Mouse (Mus musculus) bone marrow macrophage, adult 2 months (primary cell): ENCODE results near the gene Bean1. TPM values are rescaled to one million over a fixed set of nuclear protein-coding genes. Genes with fewer than 3 reads are reported as not detected.
"Not testable (repeated sequence)": the region's sequence is repeated elsewhere in the genome, so short reads cannot be mapped to it uniquely, and the experiment has no call there.

ENCODE experiments used
- H3K27ac ChIP-seq: 2 replicates; pipeline ENCODE4 v1.5.1; 2012; ENCODE audit warnings: low read depth, low read length; ENCODE audit not compliant: insufficient read depth
- H3K4me1 ChIP-seq: 2 replicates; pipeline ENCODE4 v1.6.1; 2012; ENCODE audit warnings: low read length; ENCODE audit not compliant: control insufficient read depth, insufficient read depth
- H3K4me3 ChIP-seq: 2 replicates; pipeline ENCODE4 v1.5.1; 2012; ENCODE audit warnings: mild to moderate bottlenecking, low read length, moderate library complexity; ENCODE audit not compliant: insufficient read depth
- CTCF ChIP-seq: IDR thresholded peaks from 2 replicates; pipeline ENCODE4 v1.5.1; 2012; ENCODE audit warnings: low read depth, mild to moderate bottlenecking, low read length, moderate library complexity
- POLR2A ChIP-seq: IDR thresholded peaks from 2 replicates; pipeline ENCODE4 v1.6.1; 2012; ENCODE audit warnings: mild to moderate bottlenecking, low read depth, low read length, borderline replicate concordance
- polyA plus RNA-seq: library from polyadenylated mRNA; stranded (reverse); fragments of >200 nt; gene quantifications from 2 replicates; pipeline ENCODE4 v1.2.4, GENCODE M21; 2012; ENCODE audit not compliant: missing spikeins, insufficient read depth, insufficient read length

Gene Bean1
- polyA plus RNA-seq, 1 experiment, result not detected

GRCm38 (mm10) chr8:104250439-104251367, 80.5 kb downstream of the Bean1 start, which contains the start of gene Cklf:
Gene Cklf (plus strand): TSS chr8:104250861.
- peaks cover 31% of the 10 kb centered on the region for H3K4me1 ChIP-seq
- H3K4me3 ChIP-seq, result peak within 1 kb of the TSS; percentile 95
- TF ChIP-seq POLR2A (no peak; the same call in 1 of the 2 replicates), CTCF (no peak)
- peak within 1 kb of the TSS; percentile 81 for H3K27ac ChIP-seq

GRCm38 (mm10) chr8:104251461-104251860, 81.2 kb downstream of the Bean1 start:
- TF ChIP-seq POLR2A (no peak), CTCF (no peak)
- H3K4me1 ChIP-seq, result peaks cover 29% of the 10 kb centered on the region
- H3K4me3 ChIP-seq, result peak overlapping the region; percentile 95
- 0 out of 2 replicates have a peak overlapping the region, but pooled peaks have one; percentile 18 for H3K27ac ChIP-seq

GRCm38 (mm10) chr8:104253016-104253415, 82.8 kb downstream of the Bean1 start:
- no peak overlapping the region for H3K27ac ChIP-seq
- TF ChIP-seq POLR2A, result no peak
- peak; percentile 24; the same call in 1 of the 2 replicates for TF ChIP-seq CTCF
- H3K4me3 ChIP-seq, result no peak overlapping the region
- H3K4me1 ChIP-seq, result peaks cover 23% of the 10 kb centered on the region

- not testable (repeated sequence) for H3K4me1 ChIP-seq, H3K27ac ChIP-seq, H3K4me3 ChIP-seq
Measured at GRCm38 (mm10) chr8:104261802-104262201, 91.6 kb downstream of the Bean1 start.

- H3K27ac ChIP-seq, H3K4me3 ChIP-seq, H3K4me1 ChIP-seq: not testable (repeated sequence)
Measured at GRCm38 (mm10) chr8:104264271-104264935, 94.2 kb downstream of the Bean1 start.

- Histone ChIP-seq H3K4me1 (no peaks in the 10 kb centered on the region), H3K27ac (no peak overlapping the region), H3K4me3 (no peak overlapping the region)
- TF ChIP-seq CTCF (no peak), POLR2A (no peak)
Measured at GRCm38 (mm10) chr8:104268368-104268767, 98.1 kb downstream of the Bean1 start.

Other genes starting within 250 kb of the Bean1 start
- 0.19 TPM in 1 of 2 replicates, not detected in the other for gene Cdh5, start 68.8 kb upstream of the Bean1 start, polyA plus RNA-seq
- gene Tk2, start 78.1 kb downstream of the Bean1 start, polyA plus RNA-seq, result 52.1 and 58.4 TPM in 2 replicates
- 63.5 and 67.8 TPM in 2 replicates for gene Cklf, start 80.4 kb downstream of the Bean1 start, polyA plus RNA-seq
- gene Cmtm2a, start 122.7 kb downstream of the Bean1 start, polyA plus RNA-seq, result not detected in 2 replicates
- not detected in 2 replicates for gene Gm45711, start 139.6 kb downstream of the Bean1 start, polyA plus RNA-seq
- gene Cmtm1, start 139.7 kb downstream of the Bean1 start, polyA plus RNA-seq, result not detected in 2 replicates
- not detected in 2 replicates for gene Gm11020, start 151.1 kb downstream of the Bean1 start, polyA plus RNA-seq
- not detected in 2 replicates for gene Cmtm2b, start 151.8 kb downstream of the Bean1 start, polyA plus RNA-seq
- 227 and 236 TPM in 2 replicates for gene Cmtm3, start 169.0 kb downstream of the Bean1 start, polyA plus RNA-seq
- gene Cmtm4, start 225.4 kb downstream of the Bean1 start, polyA plus RNA-seq, result 12.2 and 12.3 TPM in 2 replicates